Mouse (Mus musculus): ENCODE data around the gene Efemp2. TPM values are rescaled to one million over a fixed set of nuclear protein-coding genes. Genes with fewer than 3 reads are reported as not detected.

Efemp2 gene
- total RNA-seq (2017) = 0.09 TPM in 1 of 2 replicates, not detected in the other

- no peak; the same call in 1 of the 2 replicates for ATAC-seq (replicated peaks; ENCODE audit: low read depth, poor library complexity, severe bottlenecking)
These were observed at the start of gene Efemp2 for GRCm38 (mm10) chr19:5473720-5474119. Efemp2 (plus strand) TSS chr19:5473954.

- peak; percentile 37 for ATAC-seq (replicated peaks; ENCODE audit: low read depth, poor library complexity, severe bottlenecking)
These were observed 49.5 kb upstream of the Efemp2 start for GRCm38 (mm10) chr19:5424092-5424781.

GRCm38 (mm10) chr19:5424782-5425741 is 48.7 kb upstream of the Efemp2 start, which contains the start of the genes Drap1 and AI837181:
Drap1 (minus strand) TSS chr19:5424979.
AI837181 (plus strand) TSS chr19:5425144.
- peak; percentile 71 for ATAC-seq (replicated peaks; ENCODE audit: low read depth, poor library complexity, severe bottlenecking)

- no peak for ATAC-seq (replicated peaks; ENCODE audit: low read depth, poor library complexity, severe bottlenecking)
These were observed 47.7 kb upstream of the Efemp2 start for GRCm38 (mm10) chr19:5425906-5426565.

GRCm38 (mm10) chr19:5426640-5427290 is 47.0 kb upstream of the Efemp2 start:
- ATAC-seq (replicated peaks; ENCODE audit: low read depth, poor library complexity, severe bottlenecking) = no peak

- no peak for ATAC-seq (replicated peaks; ENCODE audit: low read depth, poor library complexity, severe bottlenecking)
These were observed 45.7 kb upstream of the Efemp2 start for GRCm38 (mm10) chr19:5428083-5428482.

GRCm38 (mm10) chr19:5429219-5429618 is 44.5 kb upstream of the Efemp2 start:
- no peak for ATAC-seq (replicated peaks; ENCODE audit: low read depth, poor library complexity, severe bottlenecking)

GRCm38 (mm10) chr19:5429806-5430205 is 43.9 kb upstream of the Efemp2 start:
- no peak for ATAC-seq (replicated peaks; ENCODE audit: low read depth, poor library complexity, severe bottlenecking)

GRCm38 (mm10) chr19:5430408-5430807 is 43.3 kb upstream of the Efemp2 start:
- no peak for ATAC-seq (replicated peaks; ENCODE audit: low read depth, poor library complexity, severe bottlenecking)

GRCm38 (mm10) chr19:5431911-5432464 is 41.8 kb upstream of the Efemp2 start:
- ATAC-seq (replicated peaks; ENCODE audit: low read depth, poor library complexity, severe bottlenecking) = no peak

GRCm38 (mm10) chr19:5432992-5433852 is 40.5 kb upstream of the Efemp2 start:
- ATAC-seq (replicated peaks; ENCODE audit: low read depth, poor library complexity, severe bottlenecking) = peak; percentile 75

- ATAC-seq (replicated peaks; ENCODE audit: low read depth, poor library complexity, severe bottlenecking) = no peak
These were observed 39.8 kb upstream of the Efemp2 start for GRCm38 (mm10) chr19:5433951-5434350.

GRCm38 (mm10) chr19:5444371-5444908 is 29.3 kb upstream of the Efemp2 start:
- no peak for ATAC-seq (replicated peaks; ENCODE audit: low read depth, poor library complexity, severe bottlenecking)

- ATAC-seq (replicated peaks; ENCODE audit: low read depth, poor library complexity, severe bottlenecking) = no peak
These were observed 28.8 kb upstream of the Efemp2 start for GRCm38 (mm10) chr19:5444954-5445353.

- ATAC-seq (replicated peaks; ENCODE audit: low read depth, poor library complexity, severe bottlenecking) = no peak
These were observed 28.0 kb upstream of the Efemp2 start for GRCm38 (mm10) chr19:5445747-5446146.

- ATAC-seq (replicated peaks; ENCODE audit: low read depth, poor library complexity, severe bottlenecking) = peak; percentile 72
These were observed 26.0 kb upstream of the Efemp2 start, which contains the start of gene Fosl1 for GRCm38 (mm10) chr19:5447515-5448353. Fosl1 (plus strand) TSS chr19:5447547.

- peak; percentile 62 for ATAC-seq (replicated peaks; ENCODE audit: low read depth, poor library complexity, severe bottlenecking)
These were observed 25.2 kb upstream of the Efemp2 start for GRCm38 (mm10) chr19:5448354-5449150.

Measured in common myeloid progenitor, adult 5-6 weeks (primary cell).